Mouse (Mus musculus): ENCODE results near the gene Ropn1. TPM values are rescaled to one million over a fixed set of nuclear protein-coding genes. Genes with fewer than 3 reads are reported as not detected.
"Not testable (repeated sequence)": the region's sequence is repeated elsewhere in the genome, so short reads cannot be mapped to it uniquely, and the experiment has no call there.

The Ropn1 gene
- polyA plus RNA-seq, 1 experiment from 2014 or later = not detected

DNA sequence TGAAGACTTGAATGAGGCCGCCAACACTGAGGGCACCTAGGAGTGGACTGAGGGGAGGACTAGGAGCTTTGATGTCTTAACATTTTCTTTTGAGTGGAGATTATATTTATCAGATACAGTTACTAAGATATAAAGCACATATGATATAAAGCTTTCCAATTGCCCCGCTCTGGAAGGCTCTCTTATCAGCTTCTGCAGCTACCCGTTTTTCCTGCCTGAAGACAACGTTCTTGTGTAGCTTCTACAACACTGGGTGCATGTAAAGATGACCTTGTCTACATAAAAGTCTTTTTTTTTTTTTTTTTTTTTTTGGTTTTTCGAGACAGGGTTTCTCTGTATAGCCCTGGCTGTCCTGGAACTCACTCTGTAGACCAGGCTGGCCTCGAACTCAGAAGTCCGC lies 44.8 kb downstream of the Ropn1 start:
- Histone ChIP-seq H3K27me3 (no peaks in the 10 kb centered on the region), H3K9me3 (replicated peaks) (no peaks in the 10 kb centered on the region), H3K4me3 (no peak overlapping the region), H3K27ac (no peak overlapping the region), H3K36me3 (ENCODE audit: poor library complexity, severe bottlenecking) (peaks cover 16% of the 10 kb centered on the region), H3K4me2 (no peak overlapping the region), H3K4me1 (peaks cover 7% of the 10 kb centered on the region), H3K9ac (no peak overlapping the region)
- WGBS = 98% methylated on average over 6 of the region's 7 CpGs
- no peak for ATAC-seq

DNA sequence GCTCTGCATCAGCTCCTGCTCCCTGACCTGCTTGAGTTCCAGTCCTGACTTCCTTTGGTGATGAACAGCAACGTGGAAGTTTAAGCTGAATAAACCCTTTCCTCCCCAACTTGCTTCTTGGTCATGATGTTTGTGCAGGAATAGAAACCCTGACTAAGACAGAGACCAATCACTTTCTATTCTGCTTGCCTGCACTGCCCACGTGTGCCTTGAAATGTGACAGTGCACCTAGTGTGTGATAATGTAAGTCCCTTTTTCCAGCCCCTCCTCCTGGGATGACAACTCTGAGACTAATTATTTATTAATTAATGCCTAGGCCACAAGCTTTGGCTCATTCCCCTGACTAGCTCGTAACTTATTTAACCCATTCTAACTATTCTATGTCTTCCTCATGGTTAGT lies 49.0 kb downstream of the Ropn1 start:
- H3K4me2 ChIP-seq; ATAC-seq; H3K4me3 ChIP-seq; H3K4me1 ChIP-seq; H3K27ac ChIP-seq; H3K27me3 ChIP-seq; H3K9ac ChIP-seq; H3K9me3 ChIP-seq (replicated peaks): not testable (repeated sequence)
- peaks cover 16% of the 10 kb centered on the region for H3K36me3 ChIP-seq (ENCODE audit: poor library complexity, severe bottlenecking)
- WGBS = 69% methylated on average over 3 of the region's 3 CpGs

DNA sequence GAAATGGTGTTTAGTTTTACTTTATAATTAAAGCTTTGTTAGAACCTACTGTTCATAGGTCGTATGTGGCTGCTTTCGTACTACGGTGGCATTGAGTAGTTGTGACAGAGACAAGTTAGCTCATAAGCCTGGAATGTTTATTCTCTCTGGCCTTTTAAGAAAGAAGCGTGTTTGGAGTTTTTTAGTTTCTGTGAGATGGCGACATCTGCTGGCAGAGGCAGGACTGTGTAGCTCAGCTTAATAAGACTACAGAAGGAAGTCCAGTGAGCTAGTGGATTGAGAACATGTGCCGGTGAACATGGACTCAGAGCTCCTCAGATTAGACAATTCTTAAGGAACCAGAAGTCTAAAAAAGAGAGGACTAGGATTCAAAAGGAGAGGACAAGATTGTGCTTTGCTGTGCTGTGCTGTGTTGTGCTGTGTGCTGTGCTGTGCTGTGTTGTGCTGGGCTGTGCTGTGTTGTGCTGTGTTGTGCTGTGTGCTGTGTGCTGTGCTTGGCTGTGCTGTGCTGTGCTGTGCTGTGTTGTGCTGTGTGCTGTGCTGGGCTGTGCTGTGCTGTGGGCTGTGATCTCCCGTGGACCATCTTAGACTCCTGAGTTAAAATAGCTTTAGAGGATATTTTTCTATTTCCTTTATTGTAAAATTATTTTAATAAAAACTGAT lies 50.6 kb downstream of the Ropn1 start:
- H3K27me3 ChIP-seq = no peaks in the 10 kb centered on the region
- H3K4me3 ChIP-seq = no peak overlapping the region
- H3K4me2 ChIP-seq = no peak overlapping the region
- H3K9ac ChIP-seq = no peak overlapping the region
- peaks cover 25% of the 10 kb centered on the region for H3K36me3 ChIP-seq (ENCODE audit: poor library complexity, severe bottlenecking)
- ATAC-seq = peak; percentile 81
- WGBS = 21% methylated on average over 7 of the region's 7 CpGs
- 0 out of 2 replicates have a peak, but pooled peaks cover 4% of the 10 kb centered on the region for H3K4me1 ChIP-seq
- no peaks in the 10 kb centered on the region for H3K9me3 ChIP-seq (replicated peaks)
- H3K27ac ChIP-seq = no peak overlapping the region

DNA sequence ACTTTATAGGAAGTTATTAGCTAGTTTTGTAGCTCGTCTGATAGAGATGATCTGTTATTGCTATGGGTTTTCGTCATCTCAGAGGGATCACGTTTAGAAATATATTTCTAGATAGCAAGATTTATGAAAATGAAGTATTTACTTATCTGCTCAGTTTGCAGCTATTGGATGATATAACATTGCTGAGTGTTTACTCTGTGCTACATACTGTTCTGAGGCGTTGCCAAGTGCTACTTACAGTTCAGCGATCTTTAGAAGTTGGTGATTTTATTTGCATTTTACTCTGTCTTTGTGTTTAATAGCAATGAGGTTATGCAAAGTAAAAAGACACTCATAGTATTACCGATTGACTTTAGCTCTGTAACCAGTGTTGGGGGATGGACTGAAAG lies 51.1 kb downstream of the Ropn1 start:
- peaks cover 25% of the 10 kb centered on the region for H3K36me3 ChIP-seq (ENCODE audit: poor library complexity, severe bottlenecking)
- 85% methylated on average over 6 of the region's 6 CpGs for WGBS
- no peak overlapping the region for H3K27ac ChIP-seq
- H3K9ac ChIP-seq = no peak overlapping the region
- H3K9me3 ChIP-seq (replicated peaks) = no peaks in the 10 kb centered on the region
- no peak overlapping the region for H3K4me3 ChIP-seq
- H3K4me1 ChIP-seq = 0 out of 2 replicates have a peak, but pooled peaks cover 4% of the 10 kb centered on the region
- no peak overlapping the region for H3K4me2 ChIP-seq
- no peak for ATAC-seq
- no peaks in the 10 kb centered on the region for H3K27me3 ChIP-seq

DNA sequence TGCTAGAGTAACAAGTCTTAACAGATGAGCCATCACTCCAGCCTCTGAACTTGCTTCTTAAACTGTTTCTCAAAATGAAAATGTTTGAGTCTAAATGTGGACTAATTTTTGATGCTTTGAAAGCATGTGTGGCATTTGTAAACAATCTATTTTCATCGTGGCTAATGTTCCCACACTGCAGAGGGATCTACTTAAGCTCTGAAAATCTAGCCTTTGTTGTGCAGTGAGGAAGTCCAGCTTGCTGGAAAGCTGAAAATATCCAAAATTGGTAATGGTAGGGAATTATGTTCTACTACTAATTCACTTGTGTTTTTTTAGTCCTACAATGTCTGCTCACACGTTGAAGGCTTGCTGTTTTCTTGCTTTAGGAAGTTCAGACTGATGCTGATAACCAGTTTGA lies 56.3 kb downstream of the Ropn1 start:
- Histone ChIP-seq H3K4me1 (no peaks in the 10 kb centered on the region), H3K27ac (no peak overlapping the region), H3K4me2 (no peak overlapping the region), H3K4me3 (no peak overlapping the region), H3K27me3 (no peaks in the 10 kb centered on the region), H3K9ac (no peak overlapping the region), H3K36me3 (ENCODE audit: poor library complexity, severe bottlenecking) (peaks cover 46% of the 10 kb centered on the region), H3K9me3 (replicated peaks) (no peaks in the 10 kb centered on the region)
- no peak for ATAC-seq
- 90% methylated on average over 2 of the region's 2 CpGs for WGBS

DNA sequence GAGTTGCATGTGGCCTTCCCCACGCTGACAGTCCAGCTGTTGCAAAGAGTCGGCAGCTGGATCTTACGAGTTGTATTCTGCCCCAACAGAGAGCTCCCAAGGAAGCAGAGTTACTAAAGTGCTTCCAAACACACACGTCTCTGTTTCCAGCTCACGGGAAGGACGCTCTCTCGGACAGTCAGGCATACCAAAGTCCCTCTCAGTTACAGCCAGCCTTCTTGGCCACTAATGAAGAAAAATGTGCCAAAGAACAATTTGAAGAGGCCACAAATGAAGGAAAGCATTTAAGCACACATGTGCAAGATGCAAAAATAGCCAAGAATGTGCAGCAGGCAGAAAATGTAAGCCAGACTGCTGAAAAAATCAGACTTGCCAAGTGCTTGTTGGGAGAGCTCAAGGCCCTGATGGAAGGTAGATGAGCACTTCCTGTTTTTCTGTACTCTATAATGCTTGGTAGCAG lies 56.8 kb downstream of the Ropn1 start:
- 90% methylated on average over 7 of the region's 7 CpGs for WGBS
- no peaks in the 10 kb centered on the region for H3K4me1 ChIP-seq
- peaks cover 46% of the 10 kb centered on the region for H3K36me3 ChIP-seq (ENCODE audit: poor library complexity, severe bottlenecking)
- no peaks in the 10 kb centered on the region for H3K9me3 ChIP-seq (replicated peaks)
- H3K27me3 ChIP-seq = no peaks in the 10 kb centered on the region
- H3K4me2 ChIP-seq = no peak overlapping the region
- no peak for ATAC-seq
- no peak overlapping the region for H3K9ac ChIP-seq
- H3K27ac ChIP-seq = no peak overlapping the region
- H3K4me3 ChIP-seq = no peak overlapping the region

DNA sequence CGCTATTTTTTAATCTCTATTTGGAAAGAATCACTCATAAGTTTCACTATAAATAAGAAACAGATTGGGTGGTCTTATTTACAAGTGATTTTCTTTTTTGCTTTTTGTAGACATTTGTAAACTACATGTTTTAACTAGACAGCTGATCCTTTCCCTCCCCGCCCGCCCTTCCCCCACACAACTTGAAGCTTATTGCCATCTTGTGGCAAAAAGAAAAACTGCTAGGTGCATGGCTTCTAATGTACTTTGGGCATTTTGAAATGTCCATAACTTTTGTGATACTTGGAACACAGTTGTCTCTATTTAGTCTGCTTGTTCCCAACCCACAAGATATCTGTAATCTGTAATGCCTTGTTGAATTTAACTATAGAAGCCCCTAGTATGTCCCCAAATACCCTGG lies 61.8 kb downstream of the Ropn1 start:
- Histone ChIP-seq H3K9ac (no peak overlapping the region), H3K4me1 (no peaks in the 10 kb centered on the region), H3K27ac (no peak overlapping the region), H3K4me2 (no peak overlapping the region), H3K36me3 (ENCODE audit: poor library complexity, severe bottlenecking) (peaks cover 34% of the 10 kb centered on the region), H3K4me3 (no peak overlapping the region), H3K9me3 (replicated peaks) (no peaks in the 10 kb centered on the region), H3K27me3 (no peaks in the 10 kb centered on the region)
- 75% methylated on average over 3 of the region's 3 CpGs for WGBS
- ATAC-seq = no peak

DNA sequence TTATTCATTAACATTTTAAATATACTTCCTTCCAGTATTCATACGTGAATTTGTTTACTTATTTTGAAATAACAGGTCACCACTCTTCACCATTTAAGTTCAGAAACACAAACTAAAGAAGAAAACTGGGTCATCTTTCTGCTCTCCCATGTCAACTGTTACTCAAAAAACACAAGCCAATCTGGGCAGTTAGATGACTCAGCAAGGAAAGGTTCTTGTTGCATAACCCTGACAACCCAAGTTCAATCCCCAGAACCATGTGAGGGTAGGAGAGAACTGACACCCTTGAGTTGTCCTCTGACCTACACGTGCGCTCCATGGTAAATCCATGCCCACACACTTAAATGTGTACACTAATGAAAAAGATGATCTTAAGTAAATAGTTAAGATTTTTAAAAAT lies 75.4 kb downstream of the Ropn1 start:
- H3K9ac ChIP-seq = no peak overlapping the region

More for the DNA sequence above, 75.4 kb downstream of the Ropn1 start:
- WGBS = 97% methylated on average over 3 of the region's 3 CpGs
- H3K36me3 ChIP-seq (ENCODE audit: poor library complexity, severe bottlenecking) = peaks cover 33% of the 10 kb centered on the region
- H3K27me3 ChIP-seq = no peaks in the 10 kb centered on the region
- H3K4me2 ChIP-seq = no peak overlapping the region
- no peaks in the 10 kb centered on the region for H3K4me1 ChIP-seq
- no peak for ATAC-seq
- H3K9me3 ChIP-seq (replicated peaks) = no peaks in the 10 kb centered on the region
- H3K27ac ChIP-seq = no peak overlapping the region
- H3K4me3 ChIP-seq = no peak overlapping the region

Other genes starting within 250 kb of the Ropn1 start
- gene Kalrn, start 76.4 kb upstream of the Ropn1 start, polyA plus RNA-seq (2015; fragmentation: Nextera tagmentation; extraction: Ambion mirVana) = 31.5 and 34.4 TPM in 2 replicates
- gene Ccdc14, start 40.7 kb downstream of the Ropn1 start, polyA plus RNA-seq (2015; fragmentation: Nextera tagmentation; extraction: Ambion mirVana) = 6.4 and 8.0 TPM in 2 replicates
- 3.7 TPM in 2 replicates for gene Mylk, start 95.3 kb downstream of the Ropn1 start, polyA plus RNA-seq (2015; fragmentation: Nextera tagmentation; extraction: Ambion mirVana)

Measured in forebrain, embryonic 13.5 days (tissue).